Mouse (Mus musculus) bone marrow, adult 2 months (tissue): ENCODE results near the gene Brpf1. TPM values are rescaled to one million over a fixed set of nuclear protein-coding genes. Genes with fewer than 3 reads are reported as not detected.

Source experiments
- H3K27ac ChIP-seq: fragments of 200-500 bp; 2 replicates; pipeline ENCODE4 v1.5.1; 2012; ENCODE audit warnings: low read depth, mild to moderate bottlenecking, control low read depth, inconsistent platforms, low read length; ENCODE audit not compliant: control insufficient read depth, poor library complexity, insufficient read depth
- H3K4me1 ChIP-seq: fragments of 200-500 bp; 2 replicates; pipeline ENCODE4 v1.6.1; 2011; ENCODE audit warnings: low read length; ENCODE audit not compliant: control insufficient read depth, insufficient read depth
- H3K4me3 ChIP-seq: fragments of 200-500 bp; replicated peaks from 2 replicates; pipeline ENCODE3; 2011; ENCODE audit warnings: mild to moderate bottlenecking, low read depth, low read length, control low read depth; ENCODE audit not compliant: control insufficient read depth
- CTCF ChIP-seq: fragments of 200-500 bp; IDR thresholded peaks from 2 replicates; pipeline ENCODE4 v1.5.1; 2011; ENCODE audit warnings: low read length, control low read depth; ENCODE audit not compliant: control insufficient read depth, insufficient read depth
- POLR2A ChIP-seq: fragments of 200-500 bp; IDR thresholded peaks from 2 replicates; pipeline ENCODE4 v1.6.1; 2011; ENCODE audit warnings: low read depth, mild to moderate bottlenecking, control low read depth, low read length, borderline replicate concordance; ENCODE audit not compliant: control insufficient read depth
- WGBS: fragments of 180-500 bp; shearing (Covaris S2); methylation state at CpG from one replicate; pipeline ENCODE4 v1.1.7; 2018; 5-methylcytosine and 5-hydroxymethylcytosine counted together
- polyA plus RNA-seq: library from polyadenylated mRNA; stranded (reverse); fragments of >200 nt; gene quantifications from 2 replicates; pipeline ENCODE4 v1.2.4, GENCODE M21; 2011; ENCODE audit warnings: low replicate concordance; ENCODE audit not compliant: missing spikeins, insufficient read depth, insufficient read length

Brpf1 gene
- polyA plus RNA-seq, 1 experiment: 38.2 TPM

GRCm38 (mm10) chr6:113351653-113352052, 44.7 kb downstream of the Brpf1 start:
- 16% methylated on average over 10 of the region's 10 CpGs for WGBS
- TF ChIP-seq CTCF (no peak), POLR2A (no peak)
- no peak overlapping the region for H3K4me3 ChIP-seq
- H3K4me1 ChIP-seq: no peaks in the 10 kb centered on the region; the same call in 1 of the 2 replicates
- H3K27ac ChIP-seq: peak overlapping the region; percentile 70

DNA sequence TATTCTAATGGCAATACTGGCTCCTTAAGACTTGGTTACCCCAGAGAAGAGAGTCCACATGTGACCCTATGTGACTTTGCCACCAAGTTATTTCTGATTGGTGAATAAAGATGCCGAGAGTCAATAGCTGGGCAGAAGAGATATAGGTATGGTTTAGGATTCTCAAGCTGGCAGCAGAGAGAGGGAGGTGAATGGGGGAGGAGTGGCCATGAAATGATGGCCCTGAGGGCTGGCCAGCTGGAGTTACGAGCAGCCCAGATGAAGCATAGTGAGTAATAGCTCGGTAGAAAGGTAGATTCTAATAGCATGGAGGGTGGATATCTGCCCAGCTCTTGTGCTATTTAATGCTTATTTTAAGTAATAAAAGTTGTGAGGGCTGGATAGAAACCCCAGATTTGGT, 45.9 kb downstream of the Brpf1 start:
- WGBS: 76% methylated on average over 3 of the region's 3 CpGs
- no peak for TF ChIP-seq POLR2A
- no peak for TF ChIP-seq CTCF
- Histone ChIP-seq H3K4me1 (no peaks in the 10 kb centered on the region; the same call in 1 of the 2 replicates), H3K27ac (no peak overlapping the region), H3K4me3 (no peak overlapping the region)

DNA sequence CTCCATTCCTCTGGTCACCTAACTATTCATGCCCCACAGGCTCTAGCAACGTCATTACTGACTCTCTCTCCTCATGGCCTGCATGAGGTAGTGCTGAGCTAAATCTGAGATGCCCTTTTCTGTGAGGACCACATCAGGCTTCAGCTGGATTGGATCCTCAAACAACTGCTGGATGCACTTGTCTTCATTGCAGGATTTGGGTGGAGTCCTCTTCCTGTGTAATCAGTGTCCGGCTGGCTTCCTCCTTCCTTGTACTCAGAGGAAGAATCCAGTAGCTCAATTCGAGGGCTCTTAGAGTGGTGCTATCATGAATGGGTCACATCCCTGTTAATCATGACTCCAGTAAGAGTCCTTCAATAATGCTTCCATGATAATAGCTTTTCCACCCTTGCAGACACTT, 46.8 kb downstream of the Brpf1 start:
- H3K27ac ChIP-seq: no peak overlapping the region
- H3K4me1 ChIP-seq: no peaks in the 10 kb centered on the region; the same call in 1 of the 2 replicates
- 58% methylated on average over 3 of the region's 3 CpGs for WGBS
- H3K4me3 ChIP-seq: no peak overlapping the region
- no peak for TF ChIP-seq POLR2A
- no peak for TF ChIP-seq CTCF

DNA sequence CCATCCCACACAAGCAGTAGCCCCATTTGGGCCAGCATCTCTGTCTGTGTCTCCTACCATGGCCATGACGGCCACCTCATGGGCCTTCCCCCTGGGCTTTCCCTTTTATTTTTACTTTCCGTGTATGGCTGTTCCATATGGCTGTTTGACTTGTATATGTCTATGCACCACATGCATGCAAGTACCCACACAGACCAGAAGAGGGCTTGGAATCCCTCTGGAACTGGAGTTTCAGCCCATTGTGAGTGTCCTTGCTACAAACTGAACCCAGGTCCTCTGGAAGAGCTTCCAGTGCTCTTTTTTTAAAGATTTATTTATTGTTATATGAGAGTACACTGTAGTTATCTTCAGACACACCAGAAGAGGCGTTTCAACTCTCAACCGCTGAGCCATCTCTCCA, 54.5 kb downstream of the Brpf1 start:
- TF ChIP-seq POLR2A: no peak
- TF ChIP-seq CTCF: no peak
- no peaks in the 10 kb centered on the region for H3K4me1 ChIP-seq
- H3K27ac ChIP-seq: no peak overlapping the region
- WGBS: 75% methylated on average over 4 of the region's 4 CpGs
- H3K4me3 ChIP-seq: no peak overlapping the region

DNA sequence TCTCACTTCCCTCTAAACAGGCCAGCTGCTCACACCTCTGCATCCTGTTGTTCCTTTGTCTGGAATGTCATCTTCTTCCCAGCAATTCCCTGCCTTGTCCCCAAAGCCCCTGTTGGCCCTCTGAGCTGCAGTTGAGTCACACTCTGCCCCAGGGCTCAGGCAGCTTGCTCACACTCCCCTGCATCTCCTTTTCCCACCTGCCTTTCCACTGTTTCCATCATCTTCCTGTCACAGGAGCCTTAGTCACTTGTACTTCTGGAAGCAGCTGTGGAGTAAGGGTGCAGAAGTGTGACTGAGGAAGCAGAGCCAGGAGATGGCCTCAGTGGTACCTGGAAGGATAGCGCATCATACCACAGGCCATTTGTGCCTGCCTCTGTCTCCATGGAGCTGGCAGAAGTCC, 55.3 kb downstream of the Brpf1 start:
- WGBS: 92% methylated on average over 1 of the region's 1 CpGs
- Histone ChIP-seq H3K4me3 (no peak overlapping the region), H3K27ac (no peak overlapping the region), H3K4me1 (no peaks in the 10 kb centered on the region)
- TF ChIP-seq CTCF (no peak), POLR2A (no peak)

DNA sequence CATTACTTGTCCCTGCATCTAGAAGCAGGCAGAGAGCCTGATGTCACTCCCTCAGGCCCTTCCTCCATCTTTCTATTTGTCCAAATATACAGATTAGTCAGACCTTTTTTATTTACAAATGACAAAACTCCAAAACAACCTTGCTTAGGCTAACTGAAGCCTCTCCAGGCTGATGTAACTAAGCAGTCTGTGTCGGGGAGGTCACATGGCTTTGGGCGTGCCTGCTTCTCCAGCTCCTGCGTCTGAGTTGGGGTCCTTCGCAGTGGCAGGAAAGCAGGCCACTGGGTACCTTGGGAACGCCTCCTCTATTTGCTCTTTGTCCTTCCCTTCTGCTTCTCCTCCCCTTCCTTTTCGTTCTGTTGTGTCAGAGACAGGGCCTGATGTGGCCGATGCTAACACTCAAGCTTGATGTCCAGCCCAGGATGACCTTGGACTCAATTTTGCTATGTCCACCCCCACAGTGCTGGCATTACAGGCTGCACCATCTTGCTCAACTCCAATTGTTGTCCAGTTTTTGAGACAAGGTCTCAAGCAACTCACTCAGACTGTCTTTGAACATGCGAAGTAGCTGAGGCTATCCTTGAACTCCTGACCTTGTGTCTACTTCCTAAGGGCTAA, 57.7 kb downstream of the Brpf1 start:
- Histone ChIP-seq H3K4me3 (no peak overlapping the region), H3K4me1 (no peaks in the 10 kb centered on the region), H3K27ac (no peak overlapping the region)
- no peak for TF ChIP-seq POLR2A
- TF ChIP-seq CTCF: no peak
- 84% methylated on average over 8 of the region's 8 CpGs for whole genome bisulfite sequencing

GRCm38 (mm10) chr6:113366639-113367038, 59.7 kb downstream of the Brpf1 start:
- TF ChIP-seq POLR2A (no peak), CTCF (no peak)
- WGBS: 90% methylated on average over 6 of the region's 6 CpGs
- H3K27ac ChIP-seq: no peak overlapping the region

GRCm38 (mm10) chr6:113367574-113367973, 60.6 kb downstream of the Brpf1 start:
- no peak overlapping the region for H3K27ac ChIP-seq
- 91% methylated on average over 1 of the region's 1 CpGs for WGBS
- TF ChIP-seq POLR2A (no peak), CTCF (no peak)
- no peak overlapping the region for H3K4me3 ChIP-seq
- H3K4me1 ChIP-seq: no peaks in the 10 kb centered on the region

More at GRCm38 (mm10) chr6:113366639-113367038, 59.7 kb downstream of the Brpf1 start:
- Histone ChIP-seq H3K4me1 (no peaks in the 10 kb centered on the region), H3K4me3 (no peak overlapping the region)

- 91% methylated on average over 7 of the region's 7 CpGs for WGBS
- Histone ChIP-seq H3K27ac (no peak overlapping the region), H3K4me1 (no peaks in the 10 kb centered on the region), H3K4me3 (no peak overlapping the region)
- no peak for TF ChIP-seq POLR2A
- no peak for TF ChIP-seq CTCF
Observed at GRCm38 (mm10) chr6:113368124-113368523, 61.2 kb downstream of the Brpf1 start.

- no peak for TF ChIP-seq CTCF
- no peak for TF ChIP-seq POLR2A
- H3K4me1 ChIP-seq: no peaks in the 10 kb centered on the region
- no peak overlapping the region for H3K27ac ChIP-seq
- 89% methylated on average over 5 of the region's 5 CpGs for WGBS
- no peak overlapping the region for H3K4me3 ChIP-seq
Observed at GRCm38 (mm10) chr6:113368577-113368976, 61.6 kb downstream of the Brpf1 start.
